Mouse (Mus musculus) ES-E14 (cell line): ENCODE measurements around the gene Cd36.

Experiments
- ZC3H11A ChIP-seq: IDR thresholded peaks from 2 replicates; pipeline ENCODE4 v1.6.1; 2012; ENCODE audit warnings: low read depth, mild to moderate bottlenecking, inconsistent platforms, low read length, borderline replicate concordance
- ZNF384 ChIP-seq: IDR thresholded peaks from 2 replicates; pipeline ENCODE4 v1.6.1; 2012; ENCODE audit warnings: low read depth, low read length, inconsistent platforms

- TF ChIP-seq ZNF384 = no peak
- no peak for TF ChIP-seq ZC3H11A
Observed at GRCm38 (mm10) chr5:17848733-17849132, 39.9 kb downstream of the Cd36 start.
